In genomic region chr8:70905463-70905830, GRCm38 (mm10) we compare ENCODE assay signal across 8 mouse cellular contexts. TPM values are rescaled to one million over a fixed set of nuclear protein-coding genes. Genes with fewer than 3 reads are reported as not detected.
A peak's percentile ranks its signal among the peaks of the same experiment; 100 is the strongest.
DNase-seq lines count a peak whose midpoint lies in the region; ATAC-seq lines count a peak whose summit lies in the region.

No protein-coding gene starts in this region.

- peaks cover 6% of the 10 kb centered on the region for H3K4me1 ChIP-seq in kidney, embryonic 14.5 days (ENCODE audit: control insufficient read depth, insufficient read depth, low read length)
- H3K4me1 ChIP-seq in hindbrain, embryonic 13.5 days (replicated peaks): peaks cover 22% of the 10 kb centered on the region
- peaks cover 18% of the 10 kb centered on the region for H3K4me1 ChIP-seq in midbrain, embryonic 15.5 days

- peaks cover 3% of the 10 kb centered on the region; the same call in 1 of the 2 replicates for H3K27me3 ChIP-seq in kidney, embryonic 14.5 days (ENCODE audit: control insufficient read depth, insufficient read depth, low read length)
- peaks cover 30% of the 10 kb centered on the region for H3K27me3 ChIP-seq in hindbrain, embryonic 13.5 days
- peaks cover 11% of the 10 kb centered on the region for H3K27me3 ChIP-seq in midbrain, embryonic 15.5 days (replicated peaks)

- H3K4me3 ChIP-seq in kidney, embryonic 14.5 days (ENCODE audit: low read length): peak overlapping the region; percentile 94
- peak overlapping the region; percentile 88 for H3K4me3 ChIP-seq in hindbrain, embryonic 13.5 days
- peak overlapping the region; percentile 91 for H3K4me3 ChIP-seq in midbrain, embryonic 15.5 days

- 17% methylated on average over 8 of the region's 8 CpGs for WGBS in kidney, embryonic 14.5 days
- WGBS in hindbrain, embryonic 13.5 days: 17% methylated on average over 8 of the region's 8 CpGs
- WGBS in midbrain, embryonic 15.5 days: 19% methylated on average over 8 of the region's 8 CpGs

- DNase-seq in kidney, postnatal 4 days: no peak
- no peak for DNase-seq in retina, embryonic 14.5 days (ENCODE audit: low spot score)
- no peak for DNase-seq in adrenal gland, postnatal 4 days (ENCODE audit: low spot score in 2 of 2)
- DNase-seq in left cerebral cortex, postnatal 10 days (ENCODE audit: extremely low spot score in 1 of 2, low spot score in 2 of 2): no peak

- H3K4me2 ChIP-seq in kidney, embryonic 14.5 days (replicated peaks; ENCODE audit: low read depth, low read length): peak overlapping the region; percentile 90
- H3K4me2 ChIP-seq in hindbrain, embryonic 13.5 days: peak overlapping the region; percentile 90
- peak overlapping the region; percentile 95 for H3K4me2 ChIP-seq in midbrain, embryonic 15.5 days

- no peaks in the 10 kb centered on the region for H3K36me3 ChIP-seq in kidney, embryonic 14.5 days (ENCODE audit: control insufficient read depth, insufficient read depth, low read length)
- H3K36me3 ChIP-seq in hindbrain, embryonic 13.5 days: peaks cover 6% of the 10 kb centered on the region; the same call in 1 of the 2 replicates
- no peaks in the 10 kb centered on the region for H3K36me3 ChIP-seq in midbrain, embryonic 15.5 days (replicated peaks)

- peak overlapping the region; percentile 45; the same call in 1 of the 2 replicates for H3K27ac ChIP-seq in kidney, embryonic 14.5 days (ENCODE audit: low read depth, low read length)
- peak overlapping the region; percentile 94 for H3K27ac ChIP-seq in hindbrain, embryonic 13.5 days
- peak overlapping the region; percentile 90 for H3K27ac ChIP-seq in midbrain, embryonic 15.5 days

- H3K9ac ChIP-seq in kidney, embryonic 14.5 days (ENCODE audit: low read depth, low read length): peak overlapping the region; percentile 91; the same call in 1 of the 2 replicates
- H3K9ac ChIP-seq in hindbrain, embryonic 13.5 days: peak overlapping the region; percentile 96
- peak overlapping the region; percentile 95 for H3K9ac ChIP-seq in midbrain, embryonic 15.5 days

- no peaks in the 10 kb centered on the region for H3K9me3 ChIP-seq in kidney, embryonic 14.5 days (ENCODE audit: control insufficient read depth, low read length)
- H3K9me3 ChIP-seq in hindbrain, embryonic 13.5 days: no peaks in the 10 kb centered on the region
- no peaks in the 10 kb centered on the region for H3K9me3 ChIP-seq in midbrain, embryonic 15.5 days

- peak; percentile 22 for ATAC-seq in kidney, embryonic 14.5 days (ENCODE audit: low FRiP score, low TSS enrichment)
- 0 out of 2 replicates have a peak, but pooled peaks have one; percentile 0 for ATAC-seq in common myeloid progenitor, adult 5-6 weeks (replicated peaks; ENCODE audit: low read depth, poor library complexity, severe bottlenecking)
- peak; percentile 62 for ATAC-seq in hindbrain, embryonic 13.5 days (ENCODE audit: low FRiP score)
- ATAC-seq in midbrain, embryonic 15.5 days (replicated peaks): peak; percentile 62

- intact Hi-C loops in left cerebral cortex, postnatal 10 days (cut with DNase I): no loop called here

RNA-seq across cellular contexts. Expression of gene Map1s, which starts 0.3 kb away (rescaled TPM):
- 32.1 and 43.4 TPM in 2 replicates for polyA plus RNA-seq in kidney, embryonic 14.5 days (2014; fragmentation: Nextera tagmentation; extraction: Ambion mirVana)
- total RNA-seq in common myeloid progenitor, adult 5-6 weeks (2017): 14.0 and 15.0 TPM in 2 replicates
- polyA plus RNA-seq in hindbrain, embryonic 13.5 days (2015; fragmentation: Nextera tagmentation; extraction: Ambion mirVana): 55.6 and 61.9 TPM in 2 replicates
- polyA plus RNA-seq in midbrain, embryonic 15.5 days (2015; fragmentation: Nextera tagmentation; extraction: Ambion mirVana): 69.2 and 69.9 TPM in 2 replicates
- total RNA-seq in adrenal gland, postnatal 4 days (2021): 10 to 100 TPM; 45.4 to 48.9 TPM
- total RNA-seq in left cerebral cortex, postnatal 10 days (2021): 10 to 100 TPM; 76.5 to 79.8 TPM

RNA-seq across cellular contexts. Expression of gene Rpl18a, which starts 8.2 kb away (rescaled TPM):
- 5,375 and 6,285 TPM in 2 replicates for polyA plus RNA-seq in kidney, embryonic 14.5 days (2014; fragmentation: Nextera tagmentation; extraction: Ambion mirVana)
- 2,479 and 2,482 TPM in 2 replicates for total RNA-seq in common myeloid progenitor, adult 5-6 weeks (2017)
- 2,665 and 2,711 TPM in 2 replicates for polyA plus RNA-seq in hindbrain, embryonic 13.5 days (2015; fragmentation: Nextera tagmentation; extraction: Ambion mirVana)
- 2,076 and 2,093 TPM in 2 replicates for polyA plus RNA-seq in midbrain, embryonic 15.5 days (2015; fragmentation: Nextera tagmentation; extraction: Ambion mirVana)
- total RNA-seq in adrenal gland, postnatal 4 days (2021): 1,000 to 10,000 TPM; 1,999 to 2,049 TPM
- total RNA-seq in left cerebral cortex, postnatal 10 days (2021): 100 to 1,000 TPM; 690 to 725 TPM

RNA-seq across cellular contexts. Expression of gene Slc5a5, which starts 12.9 kb away (rescaled TPM):
- 0.09 and 0.19 TPM in 2 replicates for polyA plus RNA-seq in kidney, embryonic 14.5 days (2014; fragmentation: Nextera tagmentation; extraction: Ambion mirVana)
- 0.10 and 0.14 TPM in 2 replicates for total RNA-seq in common myeloid progenitor, adult 5-6 weeks (2017)
- polyA plus RNA-seq in hindbrain, embryonic 13.5 days (2015; fragmentation: Nextera tagmentation; extraction: Ambion mirVana): 0.61 and 0.95 TPM in 2 replicates
- polyA plus RNA-seq in midbrain, embryonic 15.5 days (2015; fragmentation: Nextera tagmentation; extraction: Ambion mirVana): 1.9 and 2.0 TPM in 2 replicates
- under 1 TPM; 0.14 to 0.17 TPM for total RNA-seq in adrenal gland, postnatal 4 days (2021)
- total RNA-seq in left cerebral cortex, postnatal 10 days (2021): 1 to 10 TPM; 7.2 to 7.3 TPM

RNA-seq across cellular contexts. Expression of gene Ccdc124, which starts 31.7 kb away (rescaled TPM):
- 117 and 142 TPM in 2 replicates for polyA plus RNA-seq in kidney, embryonic 14.5 days (2014; fragmentation: Nextera tagmentation; extraction: Ambion mirVana)
- total RNA-seq in common myeloid progenitor, adult 5-6 weeks (2017): 28.6 and 40.6 TPM in 2 replicates
- polyA plus RNA-seq in hindbrain, embryonic 13.5 days (2015; fragmentation: Nextera tagmentation; extraction: Ambion mirVana): 157 and 162 TPM in 2 replicates
- 173 and 180 TPM in 2 replicates for polyA plus RNA-seq in midbrain, embryonic 15.5 days (2015; fragmentation: Nextera tagmentation; extraction: Ambion mirVana)
- 10 to 100 TPM; 36.8 to 38.6 TPM for total RNA-seq in adrenal gland, postnatal 4 days (2021)
- total RNA-seq in left cerebral cortex, postnatal 10 days (2021): 10 to 100 TPM; 88.9 to 93.3 TPM

RNA-seq across cellular contexts. Expression of gene Kcnn1, which starts 42.4 kb away (rescaled TPM):
- 2.5 and 2.6 TPM in 2 replicates for polyA plus RNA-seq in kidney, embryonic 14.5 days (2014; fragmentation: Nextera tagmentation; extraction: Ambion mirVana)
- 0.18 and 1.3 TPM in 2 replicates for total RNA-seq in common myeloid progenitor, adult 5-6 weeks (2017)
- polyA plus RNA-seq in hindbrain, embryonic 13.5 days (2015; fragmentation: Nextera tagmentation; extraction: Ambion mirVana): 13.3 and 17.7 TPM in 2 replicates
- polyA plus RNA-seq in midbrain, embryonic 15.5 days (2015; fragmentation: Nextera tagmentation; extraction: Ambion mirVana): 19.0 and 20.6 TPM in 2 replicates
- 1 to 10 TPM; 1.4 to 2.1 TPM for total RNA-seq in adrenal gland, postnatal 4 days (2021)
- total RNA-seq in left cerebral cortex, postnatal 10 days (2021): 10 to 100 TPM; 27.9 to 33.2 TPM

Comparison
In these comparisons a context has a peak if more than half of its experiments do, and no peak if none do; other contexts are left out.
1. ATAC-seq: peak in every context shown above with its lines; median percentile 62 in hindbrain, embryonic 13.5 days; 62 in midbrain, embryonic 15.5 days; 22 in kidney, embryonic 14.5 days; 0 in common myeloid progenitor, adult 5-6 weeks.